Mouse (Mus musculus) liver, embryonic 14.5 days (tissue): ENCODE results near the gene Gm973. TPM values are rescaled to one million over a fixed set of nuclear protein-coding genes. Genes with fewer than 3 reads are reported as not detected.

Experiments used
- ATAC-seq: fragments of 200-750 bp; cut with Nextera tagmentation; 2 replicates; pipeline ENCODE4 v1.8.0; 2017; ENCODE audit warnings: moderate number of reproducible peaks, mild to moderate bottlenecking, moderate library complexity; ENCODE audit not compliant: insufficient read depth
- DNase-seq, 3 experiments: peaks; one replicate each; pipeline ENCODE4 v3.0.0-alpha.2; 2012 to 2013; ENCODE audit warnings: low read depth in 3 of 3, low spot score in 3 of 3
- H3K27ac ChIP-seq: fragments of 300-500 bp; sonication (generic); 2 replicates; pipeline ENCODE4 v1.5.1; 2014; ENCODE audit warnings: moderate library complexity, mild to moderate bottlenecking, control low read depth, inconsistent platforms
- H3K27me3 ChIP-seq: fragments of 300-500 bp; sonication (generic); 2 replicates; pipeline ENCODE4 v1.6.1; 2014; ENCODE audit warnings: mild to moderate bottlenecking, low read length, moderate library complexity; ENCODE audit not compliant: control insufficient read depth, insufficient read depth
- H3K36me3 ChIP-seq: fragments of 300-500 bp; sonication (generic); replicated peaks from 2 replicates; pipeline ENCODE4 v1.6.1; 2014; ENCODE audit warnings: low read depth; ENCODE audit not compliant: control insufficient read depth, insufficient read depth
- H3K4me1 ChIP-seq, 2 experiments: fragments of 200-500 bp in 1 of 2; fragments of 300-500 bp in 1 of 2; sonication (generic) in 1 of 2; replicated peaks; 2 replicates each; pipeline ENCODE4 v1.6.1; 2012 to 2014; ENCODE audit warnings: antibody characterized with exemption in 1 of 2, inconsistent platforms in 1 of 2, low read length in 1 of 2; ENCODE audit not compliant: control insufficient read depth in 2 of 2, insufficient read depth in 2 of 2
- H3K4me2 ChIP-seq: fragments of 300-500 bp; sonication (generic); 2 replicates; pipeline ENCODE4 v1.6.1; 2014; ENCODE audit warnings: low read depth, mild to moderate bottlenecking, control low read depth, moderate library complexity
- H3K4me3 ChIP-seq, 2 experiments: fragments of 200-500 bp in 1 of 2; fragments of 300-500 bp in 1 of 2; sonication (generic) in 1 of 2; 2 replicates each; pipeline ENCODE4 v1.5.1; 2012 to 2014; ENCODE audit warnings: low read depth in 2 of 2, low read length in 2 of 2, mild to moderate bottlenecking in 2 of 2, control low read depth in 1 of 2, inconsistent platforms in 1 of 2, moderate library complexity in 1 of 2; ENCODE audit not compliant: insufficient read depth in 1 of 2
- H3K9ac ChIP-seq: fragments of 300-500 bp; sonication (generic); replicated peaks from 2 replicates; pipeline ENCODE4 v1.6.1; 2014; ENCODE audit warnings: mild to moderate bottlenecking, control low read depth, moderate library complexity
- H3K9me3 ChIP-seq: fragments of 300-500 bp; sonication (generic); 2 replicates; pipeline ENCODE4 v1.6.1; 2016; ENCODE audit warnings: low read length, mixed read lengths; ENCODE audit not compliant: control insufficient read depth
- CTCF ChIP-seq: IDR thresholded peaks from 2 replicates; pipeline ENCODE4 v1.5.1; 2016; ENCODE audit warnings: antibody characterized with exemption, low read depth, control low read depth
- EP300 ChIP-seq: IDR thresholded peaks from 2 replicates; pipeline ENCODE4 v1.6.1; 2016; ENCODE audit warnings: antibody characterized with exemption, low read depth
- WGBS: fragments of 180-500 bp; shearing (Covaris S2); extraction: QIAGEN DNeasy Blood & Tissue Kit; methylation state at CpG from one replicate; pipeline ENCODE4 v1.1.7; 2014; ENCODE audit not compliant: insufficient replicate concordance; 5-methylcytosine and 5-hydroxymethylcytosine counted together
- polyA plus RNA-seq, 2 experiments: library from polyadenylated mRNA; depleted of rRNA in 1 of 2; stranded (reverse) in 1 of 2; unstranded in 1 of 2; fragments of >200 nt; fragmentation: Nextera tagmentation in 1 of 2; extraction: Ambion mirVana in 1 of 2; gene quantifications; 2 replicates each; pipeline versions ENCODE4 v1.2.1 to v1.2.3; 2012 to 2014

Gene Gm973
- polyA plus RNA-seq, 2 experiments: 0.03 TPM; not detected in 1

DNA sequence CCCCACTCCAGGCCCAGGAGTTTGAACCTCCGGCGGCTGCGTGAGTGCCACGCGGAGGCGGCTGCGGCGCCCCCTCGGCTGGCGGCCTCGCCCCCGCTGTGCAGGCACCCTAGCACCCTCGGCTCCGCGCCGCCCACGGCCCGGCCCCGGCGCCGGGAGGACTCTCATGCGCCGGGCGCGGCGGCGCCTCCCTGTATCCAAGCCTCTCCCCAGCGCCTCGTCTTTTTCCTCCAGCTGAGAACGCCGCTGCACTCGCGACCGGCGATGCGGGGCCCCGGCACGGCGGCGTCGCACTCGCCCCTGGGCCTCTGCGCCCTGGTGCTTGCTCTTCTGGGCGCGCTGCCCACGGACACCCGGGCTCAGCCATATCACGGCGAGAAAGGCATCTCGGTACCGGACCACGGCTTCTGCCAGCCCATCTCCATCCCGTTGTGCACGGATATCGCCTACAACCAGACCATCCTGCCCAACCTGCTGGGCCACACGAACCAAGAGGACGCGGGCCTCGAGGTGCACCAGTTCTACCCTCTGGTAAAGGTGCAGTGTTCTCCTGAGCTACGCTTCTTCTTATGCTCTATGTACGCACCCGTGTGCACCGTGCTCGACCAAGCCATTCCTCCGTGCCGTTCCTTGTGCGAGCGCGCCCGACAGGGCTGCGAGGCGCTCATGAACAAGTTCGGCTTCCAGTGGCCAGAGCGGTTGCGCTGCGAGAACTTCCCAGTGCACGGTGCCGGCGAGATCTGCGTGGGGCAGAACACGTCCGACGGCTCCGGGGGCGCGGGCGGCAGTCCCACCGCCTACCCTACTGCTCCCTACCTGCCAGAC lies 33.2 kb upstream of the Gm973 start:
- H3K4me1 ChIP-seq: peaks cover 2 to 15% of the 10 kb centered on the region in 2 experiments; a peak in 2 of 4 replicates
- under 1% methylated on average over 83 of the region's 88 CpGs for WGBS

DNA sequence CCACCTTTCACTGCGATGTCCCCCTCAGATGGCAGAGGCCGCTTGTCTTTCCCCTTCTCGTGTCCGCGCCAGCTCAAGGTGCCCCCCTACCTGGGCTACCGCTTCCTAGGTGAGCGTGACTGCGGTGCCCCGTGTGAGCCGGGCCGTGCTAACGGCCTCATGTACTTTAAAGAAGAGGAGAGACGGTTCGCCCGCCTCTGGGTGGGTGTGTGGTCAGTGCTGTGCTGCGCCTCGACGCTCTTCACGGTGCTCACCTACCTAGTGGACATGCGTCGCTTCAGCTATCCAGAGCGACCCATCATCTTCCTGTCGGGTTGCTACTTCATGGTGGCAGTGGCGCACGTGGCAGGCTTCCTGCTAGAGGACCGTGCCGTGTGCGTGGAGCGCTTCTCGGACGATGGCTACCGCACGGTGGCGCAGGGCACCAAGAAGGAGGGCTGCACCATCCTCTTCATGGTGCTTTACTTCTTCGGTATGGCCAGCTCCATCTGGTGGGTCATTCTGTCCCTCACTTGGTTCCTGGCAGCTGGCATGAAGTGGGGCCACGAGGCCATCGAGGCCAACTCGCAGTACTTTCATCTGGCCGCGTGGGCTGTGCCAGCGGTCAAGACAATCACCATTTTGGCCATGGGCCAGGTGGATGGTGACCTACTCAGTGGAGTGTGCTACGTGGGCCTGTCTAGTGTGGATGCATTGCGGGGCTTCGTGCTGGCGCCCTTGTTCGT lies 32.4 kb upstream of the Gm973 start:
- WGBS: 14% methylated on average over 46 of the region's 46 CpGs
- no peaks in the 10 kb centered on the region for H3K9me3 ChIP-seq
- H3K36me3 ChIP-seq: no peaks in the 10 kb centered on the region
- H3K4me2 ChIP-seq: peak overlapping the region; percentile 63
- TF ChIP-seq CTCF: peak; percentile 85
- TF ChIP-seq EP300: no peak
- no peak for ATAC-seq
- no peak for DNase-seq
- H3K27me3 ChIP-seq: peaks cover 6% of the 10 kb centered on the region
- H3K4me3 ChIP-seq: peak overlapping the region; percentile 58 to 82
- peaks cover 2 to 18% of the 10 kb centered on the region in 2 experiments; a peak in 2 of 4 replicates for H3K4me1 ChIP-seq
- peak overlapping the region; percentile 47 for H3K9ac ChIP-seq
- no peak overlapping the region for H3K27ac ChIP-seq

More for the DNA sequence above, 33.2 kb upstream of the Gm973 start:
- ATAC-seq: peak; percentile 19; the same call in 1 of the 2 replicates
- TF ChIP-seq CTCF (no peak), EP300 (no peak)
- Histone ChIP-seq H3K27me3 (peaks cover 6% of the 10 kb centered on the region), H3K9me3 (no peaks in the 10 kb centered on the region), H3K36me3 (no peaks in the 10 kb centered on the region), H3K4me2 (peak overlapping the region; percentile 63), H3K4me3 (peak overlapping the region; percentile 58 to 82), H3K27ac (no peak overlapping the region), H3K9ac (peak overlapping the region; percentile 47)
- no peak for DNase-seq

DNA sequence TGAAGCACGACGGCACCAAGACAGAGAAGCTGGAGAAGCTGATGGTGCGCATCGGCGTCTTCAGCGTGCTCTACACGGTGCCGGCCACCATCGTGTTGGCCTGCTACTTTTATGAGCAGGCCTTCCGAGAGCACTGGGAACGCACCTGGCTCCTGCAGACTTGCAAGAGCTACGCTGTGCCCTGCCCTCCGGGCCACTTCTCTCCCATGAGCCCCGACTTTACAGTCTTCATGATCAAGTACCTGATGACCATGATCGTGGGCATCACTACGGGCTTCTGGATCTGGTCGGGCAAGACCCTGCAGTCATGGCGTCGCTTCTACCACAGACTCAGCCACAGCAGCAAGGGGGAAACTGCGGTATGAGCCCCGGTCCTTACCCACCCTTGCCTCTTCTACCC lies 31.8 kb upstream of the Gm973 start:
- Histone ChIP-seq H3K4me2 (peak overlapping the region; percentile 63), H3K4me1 (peaks cover 2 to 20% of the 10 kb centered on the region in 2 experiments; a peak in 2 of 4 replicates), H3K27ac (no peak overlapping the region), H3K9me3 (no peaks in the 10 kb centered on the region), H3K27me3 (peaks cover 6% of the 10 kb centered on the region), H3K9ac (no peak overlapping the region), H3K4me3 (peak overlapping the region; percentile 58 to 82), H3K36me3 (no peaks in the 10 kb centered on the region)
- TF ChIP-seq EP300 (no peak), CTCF (no peak)
- no peak for ATAC-seq
- WGBS: 55% methylated on average over 21 of the region's 21 CpGs
- DNase-seq: no peak

DNA sequence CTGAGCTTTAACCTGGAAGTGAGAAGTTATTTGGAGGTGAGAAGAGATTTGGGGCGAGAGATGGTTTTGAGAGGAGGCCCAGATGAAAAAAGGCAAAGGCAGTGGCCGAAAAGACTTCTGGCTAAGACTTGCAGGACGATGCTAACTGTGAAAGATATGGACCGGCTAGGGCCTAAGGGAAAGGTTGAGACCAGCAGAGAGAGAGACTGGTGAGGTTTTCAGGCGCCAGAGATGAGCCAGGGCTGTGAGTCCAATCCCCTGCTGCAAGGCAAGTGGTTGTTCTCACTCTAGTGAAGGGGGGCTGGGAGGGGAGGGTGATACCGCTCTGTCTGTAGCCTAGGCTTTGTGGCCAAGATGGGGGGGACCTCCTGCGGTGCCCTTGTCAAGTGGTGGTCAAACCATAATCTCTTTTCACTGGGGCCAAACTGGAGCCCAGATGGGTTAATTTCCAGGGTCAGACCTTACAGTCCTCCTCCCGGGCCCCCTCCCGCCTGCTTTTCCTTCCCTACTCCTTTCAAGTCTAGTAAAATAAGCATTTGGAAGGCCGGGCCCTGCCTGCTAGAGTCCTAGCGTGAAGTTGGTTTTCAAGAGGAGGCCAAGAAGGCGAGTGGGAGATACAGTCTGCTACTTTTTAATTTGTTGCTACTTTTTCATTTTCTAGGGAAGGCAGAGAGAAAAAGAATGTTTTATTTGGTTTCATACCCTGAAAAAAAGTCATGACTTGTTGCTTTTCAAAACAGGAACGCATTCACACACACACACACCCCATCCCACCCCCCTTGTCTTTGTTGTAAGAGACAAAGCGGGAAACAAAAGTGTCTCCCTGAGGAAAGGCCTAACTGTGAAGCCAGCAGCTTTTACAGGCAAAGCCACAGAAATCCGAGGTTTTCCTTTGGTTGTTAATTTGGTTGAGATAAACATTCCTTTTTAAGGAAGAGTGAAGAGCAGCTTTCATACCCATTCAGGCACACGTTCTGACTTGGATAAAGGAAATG lies 31.0 kb upstream of the Gm973 start:
- no peak overlapping the region for H3K27ac ChIP-seq
- WGBS: 51% methylated on average over 16 of the region's 16 CpGs
- TF ChIP-seq CTCF (no peak), EP300 (no peak)
- H3K36me3 ChIP-seq: no peaks in the 10 kb centered on the region
- no peak for ATAC-seq
- H3K9ac ChIP-seq: no peak overlapping the region
- DNase-seq: no peak
- peak overlapping the region; percentile 28 to 58 for H3K4me3 ChIP-seq
- no peaks in the 10 kb centered on the region for H3K9me3 ChIP-seq
- H3K4me1 ChIP-seq: peaks cover 4 to 21% of the 10 kb centered on the region in 2 experiments; a peak in 2 of 4 replicates
- peak overlapping the region; percentile 63 for H3K4me2 ChIP-seq
- peaks cover 6% of the 10 kb centered on the region for H3K27me3 ChIP-seq
